ENCODE assay signal across 7 mouse cellular contexts in the genomic region with DNA sequence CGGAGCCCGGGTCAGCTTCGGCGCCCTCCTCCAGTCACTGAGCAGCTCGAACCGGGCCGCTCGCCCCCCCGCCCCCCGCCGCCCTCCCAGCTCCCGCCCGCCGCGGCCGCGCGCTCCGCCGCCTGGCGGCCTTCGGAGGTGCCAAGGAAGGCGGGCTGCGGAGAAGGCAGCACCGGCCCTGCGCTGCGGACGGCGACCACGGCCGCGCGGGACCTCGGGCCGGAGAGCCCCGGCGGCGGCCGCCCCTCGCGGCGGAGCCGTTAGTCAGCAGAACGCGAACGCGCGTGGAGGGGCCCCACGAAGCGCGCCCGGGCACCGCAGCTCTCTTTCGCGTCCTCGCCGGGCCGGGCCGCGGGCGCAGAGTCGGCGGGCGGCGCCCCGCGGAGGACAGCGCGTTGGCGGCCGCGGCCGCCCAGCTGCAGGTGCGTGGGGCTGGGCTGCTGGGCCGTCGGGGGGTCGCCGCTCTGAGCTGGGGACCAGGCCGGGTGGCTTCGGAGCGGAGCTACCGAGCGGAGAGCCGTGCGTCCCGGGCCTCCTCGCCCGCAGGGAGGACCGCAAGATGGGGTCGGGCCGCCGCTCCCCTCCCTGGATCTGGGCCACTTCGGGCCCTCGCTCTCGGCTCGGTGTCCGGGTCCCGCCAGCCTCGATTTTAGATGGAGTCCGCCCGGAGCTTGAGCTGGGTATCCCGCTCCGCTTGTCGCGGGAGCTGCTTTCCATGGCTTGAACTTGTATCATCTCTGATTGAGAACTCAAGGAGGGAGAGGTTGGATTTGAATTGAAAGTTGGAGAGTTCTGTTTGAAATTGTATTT. TPM values are rescaled to one million over a fixed set of nuclear protein-coding genes. Genes with fewer than 3 reads are reported as not detected.
DNase-seq lines count a peak whose midpoint lies in the region; ATAC-seq lines count a peak whose summit lies in the region.

Gene Abhd17b, plus strand, starts transcription at position 14 of the 810 bp plus-strand sequence.

- peak; percentile 65 for DNase-seq in adrenal gland, adult 18-20 months (ENCODE audit: low spot score in 2 of 2)
- DNase-seq in gastrocnemius, postnatal 25 days: peak; percentile 54
- DNase-seq in left cerebral cortex, postnatal 25 days (ENCODE audit: low spot score in 2 of 2): peak; percentile 24 to 50
- peak; percentile 55 for DNase-seq in right cerebral cortex, postnatal 4 days

- no peak for ATAC-seq in common myeloid progenitor, adult 5-6 weeks (replicated peaks; ENCODE audit: low read depth, poor library complexity, severe bottlenecking)
- ATAC-seq in inflammation-experienced regulatory T-cells, adult 6 months: peak; percentile 1
- ATAC-seq in megakaryocyte-erythroid progenitor cell, adult 5-6 weeks (replicated peaks; ENCODE audit: low FRiP score, low TSS enrichment, poor library complexity, severe bottlenecking): no peak

- intact Hi-C loops in left cerebral cortex, postnatal 25 days (cut with DNase I): loop anchor here (2.0 to 5.0 kb wide), 3 partner anchors 83 to 281 kb away; no protein-coding TSS in a partner anchor

RNA-seq across cellular contexts. Expression of gene Abhd17b, which starts in this region (rescaled TPM):
- 10 to 100 TPM; 31.8 to 42.6 TPM for total RNA-seq in adrenal gland, adult 18-20 months (2021)
- total RNA-seq in common myeloid progenitor, adult 5-6 weeks (2017): 47.5 and 60.2 TPM in 2 replicates
- 10 to 100 TPM; 18.3 to 19.3 TPM for total RNA-seq in gastrocnemius, postnatal 25 days (2021)
- polyA plus RNA-seq in inflammation-experienced regulatory T-cells, adult 6 months (2017; shearing (Covaris generic)): 10 to 100 TPM; 10.5 to 16.0 (median 11.3) TPM
- total RNA-seq in left cerebral cortex, postnatal 25 days (2021): 10 to 100 TPM; 47.3 to 50.1 TPM
- total RNA-seq in megakaryocyte-erythroid progenitor cell, adult 5-6 weeks (2014; fragmentation: Nextera tagmentation): 14.3 and 20.3 TPM in 2 replicates
- 18.9 and 25.3 TPM in 2 replicates for total RNA-seq in megakaryocyte-erythroid progenitor cell, adult 5-6 weeks (2017)
